Mouse (Mus musculus) embryonic facial prominence, embryonic 14.5 days (tissue): ENCODE measurements at regions not wholly inside any gene's neighbourhood (a gene's known extent, or its start where the extent isn't known, plus 50 kb on each side); places are given as distances from the start of the nearest gene placed in this dataset.

Experiments used
- ATAC-seq: fragments of 200-750 bp; cut with Nextera tagmentation; 2 replicates; pipeline ENCODE4 v1.8.0; 2017; ENCODE audit warnings: low read depth, moderate number of reproducible peaks, moderate TSS enrichment
- DNase-seq: peaks from one replicate; pipeline ENCODE4 v3.0.0-alpha.2; 2015; ENCODE audit warnings: low spot score
- H3K27ac ChIP-seq: fragments of 300-500 bp; sonication (generic); replicated peaks from 2 replicates; pipeline ENCODE4 v1.5.1; 2014; ENCODE audit warnings: low read depth, mild to moderate bottlenecking, low read length, moderate library complexity
- H3K27me3 ChIP-seq: fragments of 300-500 bp; sonication (generic); replicated peaks from 2 replicates; pipeline ENCODE4 v1.6.1; 2014; ENCODE audit warnings: low read length; ENCODE audit not compliant: control insufficient read depth, insufficient read depth
- H3K36me3 ChIP-seq: fragments of 300-500 bp; sonication (generic); 2 replicates; pipeline ENCODE4 v1.6.1; 2014; ENCODE audit warnings: low read length, mixed read lengths; ENCODE audit not compliant: control insufficient read depth, insufficient read depth
- H3K4me1 ChIP-seq: fragments of 300-500 bp; sonication (generic); 2 replicates; pipeline ENCODE4 v1.6.1; 2014; ENCODE audit warnings: antibody characterized with exemption, low read length; ENCODE audit not compliant: control insufficient read depth, insufficient read depth
- H3K4me2 ChIP-seq: fragments of 300-500 bp; sonication (generic); 2 replicates; pipeline ENCODE4 v1.6.1; 2014; ENCODE audit warnings: low read depth, mild to moderate bottlenecking, low read length, moderate library complexity, mixed read lengths
- H3K4me3 ChIP-seq: fragments of 300-500 bp; sonication (generic); 2 replicates; pipeline ENCODE4 v1.5.1; 2014; ENCODE audit warnings: low read depth, mild to moderate bottlenecking, low read length
- H3K9ac ChIP-seq: fragments of 300-500 bp; sonication (generic); 2 replicates; pipeline ENCODE4 v1.6.1; 2014; ENCODE audit warnings: low read depth, mild to moderate bottlenecking, low read length, moderate library complexity, mixed read lengths
- H3K9me3 ChIP-seq: fragments of 300-500 bp; sonication (generic); 2 replicates; pipeline ENCODE4 v1.6.1; 2016; ENCODE audit warnings: low read length; ENCODE audit not compliant: control insufficient read depth
- WGBS: fragments of 180-500 bp; shearing (Covaris S2); extraction: QIAGEN DNeasy Blood & Tissue Kit; methylation state at CpG from one replicate; pipeline ENCODE4 v1.1.7; 2014; 5-methylcytosine and 5-hydroxymethylcytosine counted together

DNA sequence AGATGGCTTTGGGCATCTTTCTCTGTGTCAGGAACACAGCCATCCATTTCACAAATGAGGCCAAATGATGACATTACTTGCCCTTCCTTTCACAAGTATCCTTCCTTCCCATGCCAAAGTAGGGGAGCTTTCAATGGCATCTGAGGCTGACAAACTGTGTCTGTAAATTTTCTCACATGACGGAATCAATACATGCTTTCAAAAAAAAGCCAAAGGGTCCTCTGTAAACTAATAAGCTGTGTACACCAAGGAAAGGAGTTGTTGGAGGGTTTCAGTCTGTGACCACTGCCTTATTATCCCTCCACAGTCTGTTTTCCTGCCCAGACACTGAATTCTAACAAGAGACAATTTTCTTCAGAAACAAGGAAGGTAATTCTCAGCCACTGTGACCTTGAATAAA is 490.2 kb upstream of the Adamts9 start:
- Histone ChIP-seq H3K27me3 (no peaks in the 10 kb centered on the region), H3K4me3 (no peak overlapping the region), H3K9me3 (no peaks in the 10 kb centered on the region), H3K27ac (no peak overlapping the region), H3K9ac (no peak overlapping the region), H3K36me3 (no peaks in the 10 kb centered on the region), H3K4me2 (no peak overlapping the region), H3K4me1 (no peaks in the 10 kb centered on the region)
- WGBS = 81% methylated on average over 1 of the region's 1 CpGs
- DNase-seq (no peak), ATAC-seq (no peak)

DNA sequence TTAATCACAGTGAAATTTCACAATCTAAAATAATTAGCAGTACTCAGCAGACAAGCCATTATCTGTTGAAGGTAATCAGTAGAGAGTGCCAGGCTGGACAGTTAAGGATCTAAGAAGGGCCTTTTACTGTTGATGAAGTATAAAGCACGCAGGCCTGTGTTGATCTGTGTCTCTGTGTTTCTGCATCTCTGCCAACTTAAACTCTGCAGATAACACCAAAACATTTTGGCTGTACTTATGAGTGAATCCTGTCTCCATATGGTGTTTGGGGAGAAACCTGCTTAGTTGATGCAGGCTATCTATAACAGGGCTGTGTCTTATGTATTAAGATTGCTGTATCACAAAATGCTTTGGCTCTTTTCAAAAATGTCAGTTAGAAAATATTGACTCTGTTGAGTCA is 482.8 kb upstream of the Adamts9 start:
- Histone ChIP-seq H3K4me1 (no peaks in the 10 kb centered on the region), H3K27ac (no peak overlapping the region), H3K9me3 (no peaks in the 10 kb centered on the region), H3K9ac (no peak overlapping the region), H3K4me2 (no peak overlapping the region), H3K27me3 (no peaks in the 10 kb centered on the region), H3K36me3 (no peaks in the 10 kb centered on the region), H3K4me3 (no peak overlapping the region)
- DNase-seq (no peak), ATAC-seq (no peak)
- WGBS = 92% methylated on average over 1 of the region's 1 CpGs

DNA sequence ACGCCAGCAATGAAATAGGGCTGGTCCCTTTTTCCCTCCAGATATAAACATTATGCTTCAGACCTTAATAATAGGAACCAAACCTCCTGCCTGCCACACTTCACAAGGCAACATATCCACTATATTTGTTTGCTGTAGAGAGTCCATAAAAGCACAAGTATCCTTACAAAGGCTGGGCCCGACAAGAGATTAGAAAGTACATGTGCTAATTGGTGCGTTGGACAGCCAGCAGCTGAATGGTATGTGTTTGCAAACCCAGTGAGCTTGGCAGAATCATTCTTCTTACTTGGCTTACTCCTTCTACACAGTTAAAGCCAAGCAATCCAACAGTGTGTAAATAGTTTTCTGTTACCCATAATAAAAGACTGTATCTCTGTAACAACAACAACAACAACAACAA is 479.6 kb upstream of the Adamts9 start:
- no peaks in the 10 kb centered on the region for H3K36me3 ChIP-seq
- no peak overlapping the region for H3K4me2 ChIP-seq
- H3K9me3 ChIP-seq = no peaks in the 10 kb centered on the region
- no peak for ATAC-seq
- H3K27ac ChIP-seq = no peak overlapping the region
- no peaks in the 10 kb centered on the region for H3K27me3 ChIP-seq
- no peak for DNase-seq
- H3K4me3 ChIP-seq = no peak overlapping the region
- no peak overlapping the region for H3K9ac ChIP-seq
- 66% methylated on average over 3 of the region's 3 CpGs for WGBS
- no peaks in the 10 kb centered on the region for H3K4me1 ChIP-seq

GRCm38 (mm10) chr6:93422253-93422652 is 479.0 kb upstream of the Adamts9 start:
- ATAC-seq (no peak), DNase-seq (no peak)
- Histone ChIP-seq H3K36me3 (no peaks in the 10 kb centered on the region), H3K4me1 (no peaks in the 10 kb centered on the region), H3K4me2 (no peak overlapping the region), H3K4me3 (no peak overlapping the region), H3K9ac (no peak overlapping the region), H3K27me3 (no peaks in the 10 kb centered on the region), H3K9me3 (no peaks in the 10 kb centered on the region), H3K27ac (no peak overlapping the region)
- 43% methylated on average over 4 of the region's 4 CpGs for WGBS

DNA sequence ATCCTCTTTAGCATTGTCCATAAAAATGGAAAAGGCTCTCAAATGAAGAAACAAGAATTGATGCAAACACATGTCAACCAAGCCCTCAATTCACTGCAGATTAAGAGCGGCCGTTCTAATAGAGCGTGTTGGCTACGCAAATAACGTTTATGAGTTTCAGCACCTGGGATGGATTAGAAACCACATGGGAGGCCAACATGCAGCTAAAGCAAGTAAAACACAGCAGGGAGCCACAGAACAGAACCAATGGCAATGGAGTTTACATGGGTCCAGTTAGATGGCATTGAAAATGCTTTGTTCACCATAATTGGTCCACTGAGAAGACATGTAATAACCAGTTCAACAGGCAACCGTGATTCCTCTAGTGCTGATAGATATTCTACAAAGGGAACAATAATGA is 474.3 kb upstream of the Adamts9 start:
- Histone ChIP-seq H3K4me3 (no peak overlapping the region), H3K9me3 (no peaks in the 10 kb centered on the region), H3K27ac (no peak overlapping the region), H3K4me1 (0 out of 2 replicates have a peak, but pooled peaks cover 3% of the 10 kb centered on the region), H3K9ac (no peak overlapping the region), H3K27me3 (no peaks in the 10 kb centered on the region), H3K4me2 (no peak overlapping the region), H3K36me3 (no peaks in the 10 kb centered on the region)
- DNase-seq (peak; percentile 31), ATAC-seq (no peak)
- 58% methylated on average over 6 of the region's 6 CpGs for WGBS

DNA sequence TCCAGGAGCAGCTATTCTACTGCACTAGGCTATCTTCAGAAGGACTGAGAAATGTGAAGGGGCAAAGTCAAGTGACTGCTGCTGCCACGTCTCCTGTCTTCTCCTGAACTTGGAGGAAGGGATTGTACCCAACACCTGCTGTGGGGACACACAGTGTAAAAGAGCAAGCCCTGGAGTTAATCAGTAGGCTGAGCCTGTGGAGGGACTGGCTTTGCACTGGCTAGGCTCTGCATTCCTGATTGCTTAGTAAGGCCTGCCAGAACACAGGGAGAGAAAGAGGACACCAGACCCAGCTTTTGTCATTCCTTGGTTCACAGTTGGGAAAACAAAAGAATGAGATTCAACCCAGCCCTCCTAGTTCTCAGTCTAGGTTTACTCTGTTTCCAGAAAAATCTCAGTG is 472.7 kb upstream of the Adamts9 start:
- Histone ChIP-seq H3K9me3 (no peaks in the 10 kb centered on the region), H3K27me3 (no peaks in the 10 kb centered on the region), H3K4me2 (no peak overlapping the region), H3K9ac (no peak overlapping the region), H3K27ac (no peak overlapping the region), H3K36me3 (no peaks in the 10 kb centered on the region), H3K4me3 (no peak overlapping the region), H3K4me1 (0 out of 2 replicates have a peak, but pooled peaks cover 3% of the 10 kb centered on the region)
- DNase-seq = peak; percentile 73
- ATAC-seq = peak; percentile 86
- 32% methylated on average over 1 of the region's 1 CpGs for WGBS

DNA sequence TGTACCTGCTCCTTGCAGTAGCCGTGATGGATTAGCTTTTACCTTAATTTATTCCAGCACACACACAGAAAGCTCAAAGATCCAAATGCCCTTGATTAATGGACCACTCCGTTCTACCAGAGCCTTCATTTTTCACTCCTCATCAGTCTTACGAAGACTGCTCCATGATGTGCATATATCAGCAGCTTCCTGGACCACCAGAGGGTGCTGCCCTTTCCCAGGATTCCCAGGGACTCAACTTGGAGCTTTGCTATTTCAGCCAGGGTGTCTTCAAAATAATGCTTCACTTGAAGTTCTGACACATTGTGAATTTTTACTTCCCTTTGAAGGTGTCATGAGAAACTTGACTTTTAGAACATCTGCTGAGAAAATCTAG is 467.8 kb upstream of the Adamts9 start:
- no peak overlapping the region for H3K4me3 ChIP-seq
- H3K4me1 ChIP-seq = 0 out of 2 replicates have a peak, but pooled peaks cover 6% of the 10 kb centered on the region
- DNase-seq = no peak
- no peaks in the 10 kb centered on the region for H3K36me3 ChIP-seq
- H3K9ac ChIP-seq = no peak overlapping the region
- H3K27ac ChIP-seq = no peak overlapping the region
- H3K27me3 ChIP-seq = no peaks in the 10 kb centered on the region
- no peak for ATAC-seq
- H3K9me3 ChIP-seq = no peaks in the 10 kb centered on the region
- H3K4me2 ChIP-seq = no peak overlapping the region
- WGBS = 58% methylated on average over 3 of the region's 3 CpGs

GRCm38 (mm10) chr6:93410416-93411076 is 467.3 kb upstream of the Adamts9 start:
- DNase-seq = no peak
- Histone ChIP-seq H3K4me1 (0 out of 2 replicates have a peak, but pooled peaks cover 4% of the 10 kb centered on the region), H3K4me3 (no peak overlapping the region), H3K4me2 (no peak overlapping the region), H3K27me3 (no peaks in the 10 kb centered on the region), H3K27ac (no peak overlapping the region), H3K9me3 (no peaks in the 10 kb centered on the region), H3K9ac (no peak overlapping the region), H3K36me3 (no peaks in the 10 kb centered on the region)
- WGBS = 61% methylated on average over 5 of the region's 5 CpGs
- ATAC-seq = no peak

GRCm38 (mm10) chr6:93398551-93398950 is 455.3 kb upstream of the Adamts9 start:
- Histone ChIP-seq H3K27ac (no peak overlapping the region), H3K27me3 (no peaks in the 10 kb centered on the region), H3K36me3 (no peaks in the 10 kb centered on the region), H3K9me3 (no peaks in the 10 kb centered on the region), H3K4me2 (no peak overlapping the region), H3K4me3 (no peak overlapping the region), H3K9ac (no peak overlapping the region), H3K4me1 (peaks cover 3% of the 10 kb centered on the region; the same call in 1 of the 2 replicates)
- DNase-seq (no peak), ATAC-seq (no peak)
- 83% methylated on average over 2 of the region's 2 CpGs for WGBS
